Mouse (Mus musculus) liver, adult 2 months (tissue): Measurements from ENCODE around the gene Appl2. TPM values are rescaled to one million over a fixed set of nuclear protein-coding genes. Genes with fewer than 3 reads are reported as not detected.

Source experiments
- DNase-seq: peaks from one replicate; pipeline ENCODE4 v3.0.0-alpha.2; 2011; ENCODE audit warnings: low read depth, low spot score; ENCODE audit errors: extremely low read depth
- H3K27ac ChIP-seq: fragments of 200-500 bp; replicated peaks from 2 replicates; pipeline ENCODE4 v1.5.1; 2012; ENCODE audit warnings: low read depth, mild to moderate bottlenecking, control low read depth, inconsistent platforms, low read length; ENCODE audit not compliant: insufficient read depth
- H3K27me3 ChIP-seq: fragments of 200-500 bp; 2 replicates; pipeline ENCODE4 v1.6.1; 2012; ENCODE audit warnings: mild to moderate bottlenecking, moderate library complexity, low read length, inconsistent platforms; ENCODE audit not compliant: control insufficient read depth, insufficient read depth
- H3K36me3 ChIP-seq: fragments of 200-500 bp; 2 replicates; pipeline ENCODE4 v1.6.1; 2012; ENCODE audit warnings: low read length, inconsistent platforms; ENCODE audit not compliant: control insufficient read depth, insufficient read depth
- H3K4me1 ChIP-seq: fragments of 200-500 bp; 2 replicates; pipeline ENCODE4 v1.6.1; 2011; ENCODE audit warnings: low read length; ENCODE audit not compliant: control insufficient read depth, insufficient read depth
- H3K4me3 ChIP-seq: fragments of 200-500 bp; 2 replicates; pipeline ENCODE4 v1.5.1; 2011; ENCODE audit warnings: low read depth, mild to moderate bottlenecking, control low read depth, low read length, moderate library complexity; ENCODE audit not compliant: insufficient read depth
- H3K79me2 ChIP-seq: fragments of 200-500 bp; 2 replicates; pipeline ENCODE4 v1.6.1; 2012; ENCODE audit warnings: inconsistent platforms, mild to moderate bottlenecking, low read length, moderate library complexity; ENCODE audit not compliant: control insufficient read depth, insufficient read depth
- H3K9ac ChIP-seq: fragments of 200-500 bp; 2 replicates; pipeline ENCODE4 v1.6.1; 2012; ENCODE audit warnings: low read depth, mild to moderate bottlenecking, control low read depth, inconsistent platforms, low read length
- CTCF ChIP-seq: fragments of 200-500 bp; IDR thresholded peaks from 2 replicates; pipeline ENCODE4 v1.5.1; 2011; ENCODE audit warnings: low read depth, low read length, control low read depth
- POLR2A ChIP-seq: fragments of 200-500 bp; IDR thresholded peaks from 2 replicates; pipeline ENCODE4 v1.6.1; 2011; ENCODE audit warnings: low read length, control low read depth; ENCODE audit not compliant: insufficient read depth; ENCODE audit errors: extremely low read depth
- WGBS: fragments of 180-500 bp; shearing (Covaris S2); methylation state at CpG from one replicate; pipeline ENCODE4 v1.1.7; 2018; 5-methylcytosine and 5-hydroxymethylcytosine counted together
- polyA plus RNA-seq: library from polyadenylated mRNA; depleted of rRNA; stranded (reverse); fragments of >200 nt; gene quantifications from 2 replicates; pipeline ENCODE4 v1.2.3, GENCODE M21; 2012
- total RNA-seq: library from RNA; depleted of rRNA; stranded (reverse); fragments of >200 nt; gene quantifications from 2 replicates; pipeline ENCODE4 v1.2.3, GENCODE M21; 2014

Gene Appl2
- total and polyA plus RNA-seq, 2 experiments, result 18.1 to 28.9 TPM

DNA sequence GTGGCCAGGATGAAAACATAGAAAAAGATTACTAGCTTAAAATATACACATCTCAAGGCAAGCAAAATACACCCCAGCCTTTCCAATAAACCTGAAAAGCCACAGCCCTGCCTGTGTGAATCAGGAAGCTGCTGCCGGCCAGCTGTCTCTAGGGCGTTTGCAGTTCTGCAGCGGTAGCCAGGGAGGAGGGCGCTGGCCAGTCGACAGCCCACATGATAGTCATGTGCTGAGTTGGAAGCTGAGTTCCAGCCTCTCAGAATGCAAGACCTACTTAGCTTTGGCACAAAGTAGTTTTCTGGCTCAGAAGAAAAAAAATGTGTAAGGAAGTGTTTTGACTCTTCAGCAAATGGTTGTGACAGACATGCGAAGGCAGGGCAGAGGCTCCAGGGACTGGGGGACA is 11.2 kb downstream of the Appl2 start:
- Histone ChIP-seq H3K36me3 (no peaks in the 10 kb centered on the region), H3K79me2 (no peaks in the 10 kb centered on the region), H3K4me1 (peaks cover 18% of the 10 kb centered on the region), H3K9ac (no peak overlapping the region; the same call in 1 of the 2 replicates), H3K27ac (peak overlapping the region; percentile 71), H3K4me3 (no peak overlapping the region), H3K27me3 (no peaks in the 10 kb centered on the region)
- peak; percentile 93 for DNase-seq
- TF ChIP-seq CTCF (no peak), POLR2A (no peak)
- 1% methylated on average over 6 of the region's 6 CpGs for WGBS

DNA sequence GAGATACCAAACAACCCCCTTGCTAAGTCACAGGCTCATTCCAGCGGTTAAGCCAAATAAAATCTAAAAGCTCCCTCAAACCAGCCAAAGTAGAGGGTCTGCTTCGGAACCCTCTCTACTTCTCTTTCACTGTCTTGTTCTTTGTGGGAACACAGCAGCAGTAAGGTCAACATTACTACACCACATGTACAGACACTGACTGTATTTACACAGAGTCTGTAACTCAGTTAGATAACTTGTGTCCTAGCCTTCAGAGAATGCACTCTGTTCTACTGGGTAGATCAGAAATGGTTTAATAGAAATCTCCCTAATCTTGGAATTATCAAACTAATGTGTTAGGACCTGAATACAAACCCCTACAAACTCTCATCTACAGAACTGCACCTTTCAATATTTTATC is 12.3 kb downstream of the Appl2 start:
- no peak overlapping the region for H3K4me3 ChIP-seq
- no peak overlapping the region for H3K27ac ChIP-seq
- WGBS, result 39% methylated on average over 2 of the region's 2 CpGs

DNA sequence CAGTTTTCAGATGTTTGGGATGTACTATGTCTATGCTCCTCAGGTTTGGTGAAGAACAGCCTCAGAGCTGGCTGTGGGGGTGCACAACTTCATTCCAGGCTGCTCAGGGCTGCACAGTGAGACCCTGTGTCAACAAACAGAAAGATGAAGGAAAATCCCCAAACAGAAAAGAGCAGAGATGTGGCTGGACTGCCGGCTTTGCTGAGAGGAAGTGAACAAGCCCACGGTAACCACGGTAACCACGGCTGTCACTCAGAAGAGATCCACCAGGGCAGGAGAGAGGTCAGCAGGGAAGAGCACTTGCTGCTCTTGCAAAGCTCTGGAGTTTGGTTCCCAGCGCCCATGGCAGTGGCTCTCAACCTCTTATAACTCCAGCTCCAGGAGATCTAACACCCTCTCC is 14.1 kb downstream of the Appl2 start:
- TF ChIP-seq CTCF (no peak), POLR2A (no peak)
- Histone ChIP-seq H3K36me3 (no peaks in the 10 kb centered on the region), H3K9ac (no peak overlapping the region), H3K27ac (no peak overlapping the region), H3K27me3 (no peaks in the 10 kb centered on the region), H3K4me1 (peaks cover 12% of the 10 kb centered on the region), H3K79me2 (no peaks in the 10 kb centered on the region), H3K4me3 (no peak overlapping the region)
- DNase-seq, result no peak
- WGBS, result 56% methylated on average over 5 of the region's 5 CpGs

More for the DNA sequence above, 12.3 kb downstream of the Appl2 start:
- Histone ChIP-seq H3K4me1 (peaks cover 12% of the 10 kb centered on the region), H3K36me3 (no peaks in the 10 kb centered on the region), H3K79me2 (no peaks in the 10 kb centered on the region), H3K9ac (no peak overlapping the region), H3K27me3 (no peaks in the 10 kb centered on the region)
- peak; percentile 65 for DNase-seq
- TF ChIP-seq POLR2A (no peak), CTCF (no peak)

DNA sequence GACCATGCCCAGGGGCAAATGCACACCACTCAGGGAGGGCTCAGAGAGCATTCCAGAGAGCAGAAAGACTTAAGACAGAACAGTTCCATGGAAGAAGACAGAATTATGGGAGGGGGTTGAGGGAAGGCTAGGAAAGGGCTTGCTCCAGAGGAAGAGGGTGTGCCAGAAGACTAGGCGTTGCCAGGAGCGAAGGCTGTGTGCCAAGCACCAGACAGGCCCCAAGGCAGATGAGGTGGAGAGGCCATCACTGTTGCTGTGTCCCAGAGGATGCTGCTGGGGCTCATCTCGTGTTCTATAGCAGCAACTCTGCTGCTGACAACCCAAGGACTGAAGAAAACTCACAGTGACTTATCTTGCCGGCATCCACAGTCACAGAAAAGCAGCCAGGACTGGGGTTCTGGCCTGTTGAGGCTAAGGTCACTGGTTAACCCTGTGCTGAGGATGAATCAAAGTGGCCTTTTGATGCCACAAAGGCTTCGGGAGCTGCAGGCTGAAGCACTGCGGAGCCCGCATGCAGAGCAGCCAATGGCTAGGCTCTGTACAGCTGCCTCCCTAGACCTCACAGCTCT is 15.6 kb downstream of the Appl2 start:
- no peak overlapping the region for H3K27ac ChIP-seq
- H3K4me1 ChIP-seq, result peaks cover 12% of the 10 kb centered on the region
- no peaks in the 10 kb centered on the region for H3K79me2 ChIP-seq
- H3K27me3 ChIP-seq, result no peaks in the 10 kb centered on the region
- TF ChIP-seq CTCF (no peak), POLR2A (no peak)
- no peak for DNase-seq
- no peak overlapping the region for H3K9ac ChIP-seq
- no peaks in the 10 kb centered on the region for H3K36me3 ChIP-seq
- H3K4me3 ChIP-seq, result no peak overlapping the region
- WGBS, result 89% methylated on average over 7 of the region's 7 CpGs

DNA sequence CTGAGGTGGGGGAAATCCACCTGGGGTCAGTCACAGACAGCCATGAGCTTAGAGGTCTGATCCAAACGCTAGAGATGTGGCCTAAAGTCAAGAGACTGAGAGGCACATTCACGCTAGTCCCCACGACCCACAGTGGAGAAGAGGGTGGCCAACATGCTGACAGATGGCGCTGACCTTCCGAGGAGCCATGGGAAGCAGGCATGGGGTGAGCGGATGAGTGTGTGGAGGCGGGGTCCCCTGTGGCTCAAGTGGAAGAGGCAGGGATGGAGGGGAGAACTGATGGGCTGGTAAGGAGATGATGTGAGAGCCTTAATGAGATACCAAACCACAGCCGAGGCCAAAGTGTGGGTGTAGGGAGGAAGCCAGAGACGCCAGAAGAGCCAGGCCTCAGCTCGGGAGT is 16.8 kb downstream of the Appl2 start:
- no peak overlapping the region for H3K4me3 ChIP-seq
- H3K4me1 ChIP-seq, result peaks cover 8% of the 10 kb centered on the region
- H3K36me3 ChIP-seq, result peaks cover 7% of the 10 kb centered on the region; the same call in 1 of the 2 replicates
- TF ChIP-seq CTCF (no peak), POLR2A (no peak)
- no peak for DNase-seq
- H3K27me3 ChIP-seq, result no peaks in the 10 kb centered on the region
- 96% methylated on average over 10 of the region's 10 CpGs for WGBS
- H3K79me2 ChIP-seq, result no peaks in the 10 kb centered on the region
- H3K27ac ChIP-seq, result no peak overlapping the region
- H3K9ac ChIP-seq, result no peak overlapping the region

DNA sequence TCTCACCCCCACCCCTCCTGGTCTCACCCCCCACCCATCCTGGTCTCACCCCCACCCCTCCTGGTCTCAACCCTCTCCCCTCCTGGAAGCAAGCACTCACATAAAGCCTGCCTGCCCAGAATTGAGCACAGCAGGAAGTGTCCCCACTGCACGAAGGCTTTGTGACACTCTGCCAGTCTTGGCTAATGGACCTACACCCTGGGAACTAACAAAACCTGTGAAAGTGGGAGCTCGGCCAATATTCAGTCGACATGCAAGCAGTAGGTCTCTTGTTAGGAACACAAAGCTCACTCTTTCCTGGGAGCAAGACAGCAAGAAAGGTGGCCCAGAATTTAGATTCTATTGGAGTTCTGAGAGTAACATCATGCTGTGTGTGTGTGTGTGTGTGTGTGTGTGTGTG is 17.6 kb downstream of the Appl2 start:
- Histone ChIP-seq H3K36me3 (peaks cover 8% of the 10 kb centered on the region; the same call in 1 of the 2 replicates), H3K27ac (no peak overlapping the region), H3K27me3 (no peaks in the 10 kb centered on the region), H3K79me2 (no peaks in the 10 kb centered on the region), H3K4me1 (peaks cover 3% of the 10 kb centered on the region), H3K9ac (no peak overlapping the region), H3K4me3 (no peak overlapping the region)
- no peak for DNase-seq
- 41% methylated on average over 3 of the region's 3 CpGs for WGBS
- TF ChIP-seq CTCF (no peak), POLR2A (no peak)
